Mouse (Mus musculus) kidney, embryonic 14.5 days (tissue): ENCODE data around the gene Slc35g3. TPM values are rescaled to one million over a fixed set of nuclear protein-coding genes. Genes with fewer than 3 reads are reported as not detected.

ENCODE experiments used
- ATAC-seq: fragments of 200-750 bp; cut with Nextera tagmentation; 2 replicates; pipeline ENCODE4 v1.8.0; 2017; ENCODE audit warnings: moderate number of reproducible peaks, mild to moderate bottlenecking, moderate TSS enrichment, moderate library complexity; ENCODE audit not compliant: low FRiP score, low TSS enrichment
- H3K27ac ChIP-seq: fragments of 300-500 bp; sonication (generic); 2 replicates; pipeline ENCODE4 v1.5.1; 2014; ENCODE audit warnings: low read depth, mild to moderate bottlenecking, low read length, moderate library complexity, mixed read lengths
- H3K27me3 ChIP-seq: fragments of 300-500 bp; sonication (generic); 2 replicates; pipeline ENCODE4 v1.6.1; 2014; ENCODE audit warnings: mild to moderate bottlenecking, low read length; ENCODE audit not compliant: control insufficient read depth, insufficient read depth
- H3K36me3 ChIP-seq: fragments of 300-500 bp; sonication (generic); 2 replicates; pipeline ENCODE4 v1.6.1; 2014; ENCODE audit warnings: low read length, mixed read lengths; ENCODE audit not compliant: control insufficient read depth, insufficient read depth
- H3K4me1 ChIP-seq: fragments of 300-500 bp; sonication (generic); 2 replicates; pipeline ENCODE4 v1.6.1; 2014; ENCODE audit warnings: low read length, mixed read lengths; ENCODE audit not compliant: control insufficient read depth, insufficient read depth
- H3K4me2 ChIP-seq: fragments of 300-500 bp; sonication (generic); replicated peaks from 2 replicates; pipeline ENCODE4 v1.6.1; 2014; ENCODE audit warnings: low read depth, mild to moderate bottlenecking, low read length
- H3K4me3 ChIP-seq: fragments of 300-500 bp; sonication (generic); 2 replicates; pipeline ENCODE4 v1.5.1; 2014; ENCODE audit warnings: mild to moderate bottlenecking, low read length
- H3K9ac ChIP-seq: fragments of 300-500 bp; sonication (generic); 2 replicates; pipeline ENCODE4 v1.6.1; 2014; ENCODE audit warnings: low read depth, mild to moderate bottlenecking, low read length, moderate library complexity
- H3K9me3 ChIP-seq: fragments of 300-500 bp; sonication (generic); 2 replicates; pipeline ENCODE4 v1.6.1; 2016; ENCODE audit warnings: low read length; ENCODE audit not compliant: control insufficient read depth
- WGBS: fragments of 180-500 bp; shearing (Covaris S2); extraction: QIAGEN DNeasy Blood & Tissue Kit; methylation state at CpG from one replicate; pipeline ENCODE4 v1.1.7; 2014; 5-methylcytosine and 5-hydroxymethylcytosine counted together
- polyA plus RNA-seq: library from polyadenylated mRNA; unstranded; fragments of >200 nt; fragmentation: Nextera tagmentation; extraction: Ambion mirVana; gene quantifications from 2 replicates; pipeline ENCODE4 v1.2.1, GENCODE M21; 2014

Slc35g3 gene
- polyA plus RNA-seq, 1 experiment from 2014 or later: 0.23 TPM

GRCm38 (mm10) chr11:69715929-69716328 is 45.8 kb downstream of the Slc35g3 start:
- H3K4me2 ChIP-seq: no peak overlapping the region
- H3K4me3 ChIP-seq: no peak overlapping the region
- no peaks in the 10 kb centered on the region for H3K27me3 ChIP-seq
- peak; percentile 33; the same call in 1 of the 2 replicates for ATAC-seq
- 14% methylated on average over 5 of the region's 5 CpGs for WGBS
- no peak overlapping the region; the same call in 1 of the 2 replicates for H3K9ac ChIP-seq
- H3K27ac ChIP-seq: peak overlapping the region; percentile 57; the same call in 1 of the 2 replicates
- peaks cover 20% of the 10 kb centered on the region for H3K4me1 ChIP-seq
- H3K36me3 ChIP-seq: no peaks in the 10 kb centered on the region
- no peaks in the 10 kb centered on the region for H3K9me3 ChIP-seq

DNA sequence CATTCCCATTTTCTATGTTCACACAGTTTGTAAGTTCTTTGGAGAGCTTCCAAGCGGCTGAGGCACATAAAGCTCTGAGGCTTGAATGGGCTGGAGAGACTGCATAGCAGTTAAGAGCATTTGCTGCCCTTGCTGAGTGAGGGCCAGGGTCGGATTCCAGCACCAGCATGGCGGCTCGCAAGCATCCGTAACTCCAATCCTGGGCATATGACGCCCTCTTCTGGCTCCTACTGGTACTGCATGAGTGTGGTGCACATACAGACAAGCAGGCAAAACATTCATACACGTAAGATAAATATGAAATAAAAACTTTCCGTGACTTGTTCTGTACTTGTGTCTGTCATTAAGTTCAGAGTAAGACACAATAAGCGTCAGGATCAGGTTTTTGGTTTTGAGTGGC is 46.3 kb downstream of the Slc35g3 start:
- no peak overlapping the region for H3K4me2 ChIP-seq
- ATAC-seq: no peak
- H3K9ac ChIP-seq: no peak overlapping the region
- no peak overlapping the region for H3K4me3 ChIP-seq
- 53% methylated on average over 9 of the region's 9 CpGs for WGBS
- peak overlapping the region; percentile 57 for H3K27ac ChIP-seq
- peaks cover 20% of the 10 kb centered on the region for H3K4me1 ChIP-seq
- no peaks in the 10 kb centered on the region for H3K27me3 ChIP-seq
- no peaks in the 10 kb centered on the region for H3K9me3 ChIP-seq
- no peaks in the 10 kb centered on the region for H3K36me3 ChIP-seq

GRCm38 (mm10) chr11:69714636-69715329 is 47.0 kb downstream of the Slc35g3 start:
- no peak overlapping the region for H3K9ac ChIP-seq
- WGBS: 35% methylated on average over 18 of the region's 18 CpGs
- no peak overlapping the region for H3K4me3 ChIP-seq
- peak overlapping the region; percentile 57 for H3K27ac ChIP-seq
- no peaks in the 10 kb centered on the region for H3K27me3 ChIP-seq
- H3K9me3 ChIP-seq: no peaks in the 10 kb centered on the region
- no peaks in the 10 kb centered on the region for H3K36me3 ChIP-seq
- peak overlapping the region; percentile 11 for H3K4me2 ChIP-seq
- peaks cover 20% of the 10 kb centered on the region for H3K4me1 ChIP-seq
- peak; percentile 66 for ATAC-seq

GRCm38 (mm10) chr11:69712954-69713672 is 48.7 kb downstream of the Slc35g3 start:
- Histone ChIP-seq H3K9ac (no peak overlapping the region), H3K36me3 (no peaks in the 10 kb centered on the region), H3K4me2 (no peak overlapping the region), H3K4me3 (no peak overlapping the region), H3K27me3 (no peaks in the 10 kb centered on the region), H3K4me1 (peaks cover 20% of the 10 kb centered on the region), H3K9me3 (no peaks in the 10 kb centered on the region), H3K27ac (peak overlapping the region; percentile 47)
- ATAC-seq: peak; percentile 48; the same call in 1 of the 2 replicates
- 47% methylated on average over 20 of the region's 20 CpGs for WGBS

GRCm38 (mm10) chr11:69711082-69711481 is 50.7 kb downstream of the Slc35g3 start:
- no peak overlapping the region for H3K9ac ChIP-seq
- H3K27ac ChIP-seq: no peak overlapping the region
- no peaks in the 10 kb centered on the region for H3K27me3 ChIP-seq
- no peak for ATAC-seq
- WGBS: 70% methylated on average over 2 of the region's 2 CpGs
- no peak overlapping the region for H3K4me3 ChIP-seq
- H3K9me3 ChIP-seq: no peaks in the 10 kb centered on the region
- H3K4me1 ChIP-seq: peaks cover 18% of the 10 kb centered on the region
- H3K4me2 ChIP-seq: no peak overlapping the region
- no peaks in the 10 kb centered on the region for H3K36me3 ChIP-seq

DNA sequence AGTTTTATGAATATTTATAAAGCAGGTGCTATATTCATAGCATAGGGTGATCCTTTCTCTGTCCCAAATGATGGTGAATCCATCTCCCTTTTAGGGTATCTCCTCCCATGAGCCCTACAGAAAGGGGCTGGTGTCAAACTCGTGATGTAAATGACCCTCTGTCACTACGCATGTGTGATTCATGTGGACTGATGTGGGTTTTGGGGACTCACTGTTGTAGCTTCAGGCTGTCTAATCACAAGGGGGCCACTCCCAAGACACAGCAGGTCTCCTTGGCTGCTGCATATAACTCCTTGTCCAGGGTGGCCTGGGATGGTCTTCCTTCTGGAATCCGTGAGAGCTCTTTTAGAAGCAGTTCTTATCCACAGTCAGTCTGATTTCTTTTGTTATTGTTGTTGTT is 51.3 kb downstream of the Slc35g3 start:
- H3K9ac ChIP-seq: no peak overlapping the region
- peaks cover 12% of the 10 kb centered on the region; the same call in 1 of the 2 replicates for H3K4me1 ChIP-seq
- 80% methylated on average over 3 of the region's 3 CpGs for WGBS
- H3K9me3 ChIP-seq: no peaks in the 10 kb centered on the region
- H3K4me2 ChIP-seq: no peak overlapping the region
- ATAC-seq: no peak
- no peak overlapping the region for H3K27ac ChIP-seq
- H3K27me3 ChIP-seq: no peaks in the 10 kb centered on the region
- no peaks in the 10 kb centered on the region for H3K36me3 ChIP-seq
- H3K4me3 ChIP-seq: no peak overlapping the region

Other genes with a start within 250 kb of the Slc35g3 start
- gene Dnah2, start 212.9 kb downstream of the Slc35g3 start, polyA plus RNA-seq: 0.87 and 1.5 TPM in 2 replicates
- gene Efnb3, start 201.8 kb downstream of the Slc35g3 start, polyA plus RNA-seq: 3.9 and 9.0 TPM in 2 replicates
- 26.9 and 31.9 TPM in 2 replicates for gene Wrap53, start 181.7 kb downstream of the Slc35g3 start, polyA plus RNA-seq
- gene Trp53, start 181.6 kb downstream of the Slc35g3 start, polyA plus RNA-seq: 214 and 219 TPM in 2 replicates
- gene Atp1b2, start 156.0 kb downstream of the Slc35g3 start, polyA plus RNA-seq: 7.6 and 11.4 TPM in 2 replicates
- gene Shbg, start 144.1 kb downstream of the Slc35g3 start, polyA plus RNA-seq: not detected in 2 replicates
- gene Sat2, start 139.9 kb downstream of the Slc35g3 start, polyA plus RNA-seq: 16.9 and 22.6 TPM in 2 replicates
- 30.7 and 33.3 TPM in 2 replicates for gene Fxr2, start 129.0 kb downstream of the Slc35g3 start, polyA plus RNA-seq
- gene Sox15, start 106.7 kb downstream of the Slc35g3 start, polyA plus RNA-seq: 0.51 TPM in 1 of 2 replicates, not detected in the other
- gene Mpdu1, start 99.3 kb downstream of the Slc35g3 start, polyA plus RNA-seq: 42.3 and 71.8 TPM in 2 replicates
- gene Cd68, start 95.8 kb downstream of the Slc35g3 start, polyA plus RNA-seq: 8.5 and 10.5 TPM in 2 replicates
- gene Eif4a1, start 89.5 kb downstream of the Slc35g3 start, polyA plus RNA-seq: 729 and 1,177 TPM in 2 replicates
- 95.2 and 102 TPM in 2 replicates for gene Senp3, start 79.9 kb downstream of the Slc35g3 start, polyA plus RNA-seq
- 0.34 and 0.60 TPM in 2 replicates for gene Tnfsf13, start 76.2 kb downstream of the Slc35g3 start, polyA plus RNA-seq
- gene Tnfsf12, start 66.1 kb downstream of the Slc35g3 start, polyA plus RNA-seq: 6.9 and 8.6 TPM in 2 replicates
- gene Tnfsfm13, start 65.9 kb downstream of the Slc35g3 start, polyA plus RNA-seq: 4.6 and 4.9 TPM in 2 replicates
- gene Polr2a, start 3.3 kb downstream of the Slc35g3 start, polyA plus RNA-seq: 30.2 and 58.4 TPM in 2 replicates
- gene Zbtb4, start 3.9 kb upstream of the Slc35g3 start, polyA plus RNA-seq: 2.0 and 2.2 TPM in 2 replicates
- gene Chrnb1, start 34.0 kb upstream of the Slc35g3 start, polyA plus RNA-seq: 4.6 and 6.5 TPM in 2 replicates
- 1.7 and 1.9 TPM in 2 replicates for gene Fgf11, start 39.9 kb upstream of the Slc35g3 start, polyA plus RNA-seq
- 6.4 and 7.7 TPM in 2 replicates for gene Tmem102, start 43.7 kb upstream of the Slc35g3 start, polyA plus RNA-seq
- not detected in 2 replicates for gene Gm39566, start 53.3 kb upstream of the Slc35g3 start, polyA plus RNA-seq
- not detected in 2 replicates for gene Spem2, start 56.5 kb upstream of the Slc35g3 start, polyA plus RNA-seq
- 0.27 TPM in 1 of 2 replicates, not detected in the other for gene Spem1, start 60.2 kb upstream of the Slc35g3 start, polyA plus RNA-seq
- 7.8 and 8.5 TPM in 2 replicates for gene Nlgn2, start 75.8 kb upstream of the Slc35g3 start, polyA plus RNA-seq
- gene Tmem256, start 76.5 kb upstream of the Slc35g3 start, polyA plus RNA-seq: 354 and 512 TPM in 2 replicates
- gene Plscr3, start 84.4 kb upstream of the Slc35g3 start, polyA plus RNA-seq: 84.3 and 105 TPM in 2 replicates
- 2.3 and 4.9 TPM in 2 replicates for gene Tnk1, start 96.8 kb upstream of the Slc35g3 start, polyA plus RNA-seq
- not detected in 2 replicates for gene Tmem95, start 116.0 kb upstream of the Slc35g3 start, polyA plus RNA-seq
- gene Kctd11, start 119.4 kb upstream of the Slc35g3 start, polyA plus RNA-seq: 3.8 and 6.4 TPM in 2 replicates
- 0.20 and 0.28 TPM in 2 replicates for gene Acap1, start 133.6 kb upstream of the Slc35g3 start, polyA plus RNA-seq
- gene 2810408A11Rik, start 139.0 kb upstream of the Slc35g3 start, polyA plus RNA-seq: 12.4 and 15.1 TPM in 2 replicates
- 13.0 and 16.3 TPM in 2 replicates for gene Neurl4, start 139.1 kb upstream of the Slc35g3 start, polyA plus RNA-seq
- gene Gps2, start 151.9 kb upstream of the Slc35g3 start, polyA plus RNA-seq: 73.4 and 82.0 TPM in 2 replicates
- 2,108 and 2,169 TPM in 2 replicates for gene Eif5a, start 160.0 kb upstream of the Slc35g3 start, polyA plus RNA-seq
- 10.1 and 10.7 TPM in 2 replicates for gene Ybx2, start 173.8 kb upstream of the Slc35g3 start, polyA plus RNA-seq
- gene Slc2a4, start 186.2 kb upstream of the Slc35g3 start, polyA plus RNA-seq: 11.7 and 14.1 TPM in 2 replicates
- gene Cldn7, start 202.8 kb upstream of the Slc35g3 start, polyA plus RNA-seq: 117 and 132 TPM in 2 replicates
- 34.5 and 50.1 TPM in 2 replicates for gene Ctdnep1, start 219.2 kb upstream of the Slc35g3 start, polyA plus RNA-seq
- gene Elp5, start 220.5 kb upstream of the Slc35g3 start, polyA plus RNA-seq: 117 and 141 TPM in 2 replicates
- gene Gabarap, start 229.2 kb upstream of the Slc35g3 start, polyA plus RNA-seq: 426 and 499 TPM in 2 replicates
- gene Phf23, start 233.8 kb upstream of the Slc35g3 start, polyA plus RNA-seq: 48.5 and 63.1 TPM in 2 replicates
- 28.2 and 34.9 TPM in 2 replicates for gene Dvl2, start 238.6 kb upstream of the Slc35g3 start, polyA plus RNA-seq